Mouse (Mus musculus): ENCODE measurements around the gene Mfsd14a. TPM values are rescaled to one million over a fixed set of nuclear protein-coding genes. Genes with fewer than 3 reads are reported as not detected.

Mfsd14a gene
- polyA plus RNA-seq, 1 experiment: 13.3 TPM

DNA sequence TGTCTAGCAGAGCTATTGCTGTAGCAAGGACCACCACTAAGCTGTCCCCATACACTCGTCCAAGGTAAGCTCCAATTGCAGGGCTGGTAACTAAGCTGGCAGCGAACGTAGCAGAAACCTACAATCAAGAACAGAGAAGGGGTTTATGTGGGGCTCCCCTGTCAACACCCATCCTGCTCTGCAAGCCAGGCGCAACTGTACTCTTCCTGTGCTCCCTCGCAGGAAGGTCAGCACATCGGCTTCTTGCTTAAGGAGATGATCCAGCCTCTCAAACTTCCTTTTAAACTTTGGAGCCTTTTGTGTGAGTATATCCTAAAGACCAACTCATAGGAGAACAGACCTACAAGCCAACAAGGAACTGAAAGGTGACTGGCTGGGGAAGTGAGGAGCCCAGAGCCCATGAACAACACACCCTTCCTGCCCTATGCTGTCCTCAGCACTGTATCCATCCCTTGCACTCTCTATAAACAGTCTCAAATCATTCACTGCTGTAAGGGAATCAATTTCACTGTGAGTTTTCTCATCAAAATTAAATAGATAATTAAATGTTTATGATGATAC, 20.6 kb downstream of the Mfsd14a start:
- no peak overlapping the region for H3K4me3 ChIP-seq (ENCODE audit: insufficient read depth, poor library complexity, severe bottlenecking)
- no peaks in the 10 kb centered on the region for H3K79me2 ChIP-seq (ENCODE audit: control insufficient read depth, insufficient read depth)
- no peak overlapping the region for H3ac ChIP-seq (ENCODE audit: control insufficient read depth, insufficient read length, low read depth)
- peaks cover 2% of the 10 kb centered on the region for H3K79me3 ChIP-seq (ENCODE audit: low read depth)
- no peak for TF ChIP-seq FOSL1 (IDR thresholded peaks at IDR 0.05; ENCODE audit: insufficient read depth, low read length, poor library complexity, severe bottlenecking)
- no peak for TF ChIP-seq CEBPB (IDR thresholded peaks at IDR 0.05; ENCODE audit: low read depth)
- no peak for TF ChIP-seq MYOD1 (IDR thresholded peaks at IDR 0.05; ENCODE audit: control insufficient read depth, insufficient read length, low read depth)
- H3K27me3 ChIP-seq (ENCODE audit: control insufficient read depth, insufficient read depth, insufficient read length): no peaks in the 10 kb centered on the region
- peaks cover 57% of the 10 kb centered on the region for H3K36me3 ChIP-seq (ENCODE audit: control insufficient read depth, insufficient read depth)

DNA sequence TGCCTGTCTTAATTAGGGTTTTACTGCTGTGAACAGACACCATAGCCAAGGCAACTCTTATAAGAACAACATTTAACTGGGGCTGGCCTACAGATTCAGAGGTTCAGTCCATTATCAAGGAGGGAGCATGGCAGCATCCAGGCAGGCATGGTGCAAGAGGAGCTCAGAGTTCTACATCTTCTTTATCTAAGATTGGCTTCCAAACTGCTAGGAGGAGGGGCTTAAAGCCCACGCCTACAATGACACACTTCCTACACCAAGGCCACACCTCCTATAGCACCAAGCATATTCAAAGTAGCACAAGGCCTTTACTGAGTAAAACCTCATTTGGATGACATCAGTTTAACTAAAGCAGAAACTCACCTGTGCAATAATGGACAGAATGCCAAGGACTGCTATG, 22.5 kb downstream of the Mfsd14a start:
- H3ac ChIP-seq (ENCODE audit: control insufficient read depth, insufficient read length, low read depth): no peak overlapping the region
- no peaks in the 10 kb centered on the region for H3K27me3 ChIP-seq (ENCODE audit: control insufficient read depth, insufficient read depth, insufficient read length)
- H3K79me2 ChIP-seq (ENCODE audit: control insufficient read depth, insufficient read depth): no peaks in the 10 kb centered on the region
- peaks cover 49% of the 10 kb centered on the region for H3K36me3 ChIP-seq (ENCODE audit: control insufficient read depth, insufficient read depth)
- H3K79me3 ChIP-seq (ENCODE audit: low read depth): peaks cover 2% of the 10 kb centered on the region
- H3K4me3 ChIP-seq (ENCODE audit: insufficient read depth, poor library complexity, severe bottlenecking): no peak overlapping the region
- no peak for TF ChIP-seq MYOD1 (IDR thresholded peaks at IDR 0.05; ENCODE audit: control insufficient read depth, insufficient read length, low read depth)
- no peak for TF ChIP-seq MAX (IDR thresholded peaks at IDR 0.05)
- no peak for TF ChIP-seq MYOG (IDR thresholded peaks at IDR 0.05; ENCODE audit: control insufficient read depth, extremely low read depth, insufficient read length)
- no peak for TF ChIP-seq CEBPB (IDR thresholded peaks at IDR 0.05; ENCODE audit: low read depth)

DNA sequence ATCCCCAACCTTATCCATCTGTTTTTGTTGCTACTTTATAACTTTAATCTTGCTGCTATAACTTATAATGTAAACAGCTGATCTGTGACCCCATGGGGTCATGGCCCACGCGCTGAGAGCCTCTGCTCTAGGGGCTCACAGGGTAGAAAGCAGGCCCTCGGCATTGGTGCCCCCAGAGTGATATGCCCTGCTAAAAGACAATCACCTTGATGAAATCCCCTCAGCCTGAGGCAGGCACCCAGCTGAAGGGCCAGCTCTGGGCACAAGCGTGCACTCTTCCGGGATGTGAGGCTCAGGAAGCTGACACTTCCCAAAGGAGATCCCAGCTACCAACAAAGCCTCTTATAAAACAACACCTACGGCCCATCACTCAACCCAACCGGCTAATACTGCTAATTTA, 23.9 kb downstream of the Mfsd14a start:
- TF ChIP-seq MAX (IDR thresholded peaks at IDR 0.05): no peak
- TF ChIP-seq FOSL1 (IDR thresholded peaks at IDR 0.05; ENCODE audit: insufficient read depth, low read length, poor library complexity, severe bottlenecking): no peak
- no peak for TF ChIP-seq CTCF (IDR thresholded peaks at IDR 0.05; ENCODE audit: control insufficient read depth, insufficient read depth, insufficient read length)
- no peak for TF ChIP-seq MYOD1 (IDR thresholded peaks at IDR 0.05; ENCODE audit: control insufficient read depth, insufficient read length, low read depth)
- no peak for TF ChIP-seq MYOG (IDR thresholded peaks at IDR 0.05; ENCODE audit: control insufficient read depth, extremely low read depth, insufficient read length)
- TF ChIP-seq USF1 (IDR thresholded peaks at IDR 0.05; ENCODE audit: low read depth): no peak
- TF ChIP-seq CEBPB (IDR thresholded peaks at IDR 0.05; ENCODE audit: low read depth): no peak
- Histone ChIP-seq H3K4me3 (ENCODE audit: insufficient read depth, poor library complexity, severe bottlenecking) (no peak overlapping the region), H3ac (ENCODE audit: control insufficient read depth, insufficient read length, low read depth) (no peak overlapping the region), H3K27me3 (ENCODE audit: control insufficient read depth, insufficient read depth, insufficient read length) (no peaks in the 10 kb centered on the region), H3K36me3 (ENCODE audit: control insufficient read depth, insufficient read depth) (peaks cover 60% of the 10 kb centered on the region), H3K79me2 (ENCODE audit: control insufficient read depth, insufficient read depth) (no peaks in the 10 kb centered on the region), H3K79me3 (ENCODE audit: low read depth) (peaks cover 2% of the 10 kb centered on the region)

DNA sequence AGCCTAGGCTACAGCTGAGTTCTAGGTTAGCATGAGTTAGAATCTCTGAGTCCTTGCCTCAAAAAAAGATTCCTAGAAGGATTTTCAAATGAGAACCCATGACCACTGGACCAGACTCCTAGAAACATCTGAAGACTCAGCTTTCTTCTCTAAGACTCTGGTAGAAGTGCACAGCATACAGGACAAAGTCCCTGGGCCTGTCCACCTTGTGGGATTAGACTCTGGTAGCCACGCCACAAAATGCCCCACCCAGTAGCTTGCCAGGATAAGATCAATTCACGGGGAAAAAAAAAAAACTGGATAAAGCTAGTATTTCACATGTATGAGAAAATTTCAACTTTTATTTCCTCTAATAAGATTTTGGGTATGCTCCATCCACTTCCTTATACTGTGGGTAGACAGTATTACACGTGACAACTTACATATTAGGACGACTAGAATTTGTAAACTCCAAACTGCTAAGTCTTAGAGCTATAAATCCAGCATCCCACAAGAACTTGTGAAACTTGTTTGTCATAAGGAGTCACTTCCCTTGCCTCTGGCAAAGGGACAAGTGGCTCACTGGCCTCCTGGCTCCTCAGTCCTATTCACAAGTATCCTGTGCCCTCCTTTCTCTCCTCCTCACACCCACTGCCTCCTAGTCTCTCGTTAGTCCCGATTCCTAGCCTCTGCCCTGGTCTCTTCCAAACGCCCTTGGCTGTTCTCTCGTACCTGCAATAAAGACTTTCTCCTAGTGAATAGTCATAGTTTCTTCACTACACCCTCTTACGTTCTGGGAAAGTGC, 24.6 kb downstream of the Mfsd14a start:
- Histone ChIP-seq H3K79me3 (ENCODE audit: low read depth) (peaks cover 2% of the 10 kb centered on the region), H3K79me2 (ENCODE audit: control insufficient read depth, insufficient read depth) (no peaks in the 10 kb centered on the region), H3ac (ENCODE audit: control insufficient read depth, insufficient read length, low read depth) (no peak overlapping the region), H3K4me3 (ENCODE audit: insufficient read depth, poor library complexity, severe bottlenecking) (no peak overlapping the region), H3K36me3 (ENCODE audit: control insufficient read depth, insufficient read depth) (peaks cover 66% of the 10 kb centered on the region), H3K27me3 (ENCODE audit: control insufficient read depth, insufficient read depth, insufficient read length) (no peaks in the 10 kb centered on the region)
- TF ChIP-seq CTCF (IDR thresholded peaks at IDR 0.05; ENCODE audit: control insufficient read depth, insufficient read depth, insufficient read length) (no peak), MYOG (IDR thresholded peaks at IDR 0.05; ENCODE audit: control insufficient read depth, extremely low read depth, insufficient read length) (no peak), FOSL1 (IDR thresholded peaks at IDR 0.05; ENCODE audit: insufficient read depth, low read length, poor library complexity, severe bottlenecking) (no peak), MYOD1 (IDR thresholded peaks at IDR 0.05; ENCODE audit: control insufficient read depth, insufficient read length, low read depth) (no peak)

DNA sequence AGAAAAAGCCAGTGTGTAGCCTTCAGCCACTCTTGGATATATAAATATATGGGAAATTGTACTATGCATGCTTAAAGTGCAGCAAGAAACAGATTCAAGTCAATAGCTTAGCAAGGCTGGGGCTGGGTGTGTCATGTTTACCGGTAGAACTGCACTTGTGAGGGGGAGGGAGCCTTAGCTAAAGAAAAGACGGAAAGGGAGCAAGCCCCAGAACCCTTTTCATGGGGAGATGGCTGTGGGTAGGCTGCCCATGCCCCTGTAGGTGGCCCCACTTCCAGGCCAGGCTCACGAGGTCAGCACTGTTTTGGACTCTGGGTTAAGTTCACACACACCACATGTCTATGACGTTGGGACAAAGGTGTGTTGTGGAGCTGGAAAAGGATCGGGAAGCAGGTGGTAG, 26.7 kb downstream of the Mfsd14a start:
- no peaks in the 10 kb centered on the region for H3K79me2 ChIP-seq (ENCODE audit: control insufficient read depth, insufficient read depth)
- TF ChIP-seq USF1 (IDR thresholded peaks at IDR 0.05; ENCODE audit: low read depth) (no peak), CTCF (IDR thresholded peaks at IDR 0.05; ENCODE audit: control insufficient read depth, insufficient read depth, insufficient read length) (no peak), FOSL1 (IDR thresholded peaks at IDR 0.05; ENCODE audit: insufficient read depth, low read length, poor library complexity, severe bottlenecking) (no peak), CEBPB (IDR thresholded peaks at IDR 0.05; ENCODE audit: low read depth) (no peak), MAX (IDR thresholded peaks at IDR 0.05) (no peak), MYOD1 (IDR thresholded peaks at IDR 0.05; ENCODE audit: control insufficient read depth, insufficient read length, low read depth) (no peak), MYOG (IDR thresholded peaks at IDR 0.05; ENCODE audit: control insufficient read depth, extremely low read depth, insufficient read length) (no peak)
- H3K4me3 ChIP-seq (ENCODE audit: insufficient read depth, poor library complexity, severe bottlenecking): no peak overlapping the region
- H3ac ChIP-seq (ENCODE audit: control insufficient read depth, insufficient read length, low read depth): no peak overlapping the region
- H3K36me3 ChIP-seq (ENCODE audit: control insufficient read depth, insufficient read depth): peaks cover 64% of the 10 kb centered on the region
- H3K79me3 ChIP-seq (ENCODE audit: low read depth): no peaks in the 10 kb centered on the region
- H3K27me3 ChIP-seq (ENCODE audit: control insufficient read depth, insufficient read depth, insufficient read length): no peaks in the 10 kb centered on the region

DNA sequence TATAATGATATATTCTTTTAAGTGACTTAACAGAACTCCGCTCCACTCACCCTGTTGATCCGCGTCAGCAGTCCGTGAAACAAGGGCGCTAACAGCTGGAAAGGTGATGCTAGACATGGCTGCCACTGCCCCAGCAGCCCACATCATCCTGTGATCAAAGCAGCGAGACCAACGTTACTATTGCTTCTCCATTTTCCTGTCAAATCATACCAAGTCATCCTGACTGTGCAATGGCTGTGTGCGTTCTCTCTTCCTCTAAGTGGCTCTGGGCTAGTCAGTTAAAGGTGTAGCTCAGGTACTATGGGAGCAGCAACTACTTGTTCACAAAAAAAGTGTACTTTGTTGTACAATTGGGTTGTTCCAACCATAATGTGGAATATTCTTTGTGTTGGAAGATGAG, 27.6 kb downstream of the Mfsd14a start:
- Histone ChIP-seq H3K4me3 (ENCODE audit: insufficient read depth, poor library complexity, severe bottlenecking) (no peak overlapping the region), H3K79me3 (ENCODE audit: low read depth) (no peaks in the 10 kb centered on the region), H3ac (ENCODE audit: control insufficient read depth, insufficient read length, low read depth) (no peak overlapping the region), H3K27me3 (ENCODE audit: control insufficient read depth, insufficient read depth, insufficient read length) (no peaks in the 10 kb centered on the region), H3K79me2 (ENCODE audit: control insufficient read depth, insufficient read depth) (no peaks in the 10 kb centered on the region), H3K36me3 (ENCODE audit: control insufficient read depth, insufficient read depth) (peaks cover 63% of the 10 kb centered on the region)
- TF ChIP-seq FOSL1 (IDR thresholded peaks at IDR 0.05; ENCODE audit: insufficient read depth, low read length, poor library complexity, severe bottlenecking) (no peak), CEBPB (IDR thresholded peaks at IDR 0.05; ENCODE audit: low read depth) (no peak), MYOG (IDR thresholded peaks at IDR 0.05; ENCODE audit: control insufficient read depth, extremely low read depth, insufficient read length) (no peak), MAX (IDR thresholded peaks at IDR 0.05) (no peak), USF1 (IDR thresholded peaks at IDR 0.05; ENCODE audit: low read depth) (no peak), CTCF (IDR thresholded peaks at IDR 0.05; ENCODE audit: control insufficient read depth, insufficient read depth, insufficient read length) (no peak), MYOD1 (IDR thresholded peaks at IDR 0.05; ENCODE audit: control insufficient read depth, insufficient read length, low read depth) (no peak)
